Mouse (Mus musculus) hindbrain, embryonic 15.5 days (tissue): Measurements from ENCODE around the gene Tbc1d23. TPM values are rescaled to one million over a fixed set of nuclear protein-coding genes. Genes with fewer than 3 reads are reported as not detected.

Experiments used
- ATAC-seq: fragments of 200-750 bp; cut with Nextera tagmentation; 2 replicates; pipeline ENCODE4 v1.8.0; 2017; ENCODE audit warnings: low read depth, moderate number of reproducible peaks, moderate TSS enrichment; ENCODE audit not compliant: low FRiP score
- H3K27ac ChIP-seq: fragments of 300-500 bp; sonication (generic); replicated peaks from 2 replicates; pipeline ENCODE4 v1.5.1; 2015; ENCODE audit warnings: mild to moderate bottlenecking, inconsistent platforms
- H3K27me3 ChIP-seq: fragments of 300-500 bp; sonication (generic); 2 replicates; pipeline ENCODE4 v1.6.1; 2015; ENCODE audit warnings: control low read depth, inconsistent platforms
- H3K36me3 ChIP-seq: fragments of 300-500 bp; sonication (generic); 2 replicates; pipeline ENCODE4 v1.6.1; 2015; ENCODE audit warnings: control low read depth, inconsistent platforms
- H3K4me1 ChIP-seq: fragments of 300-500 bp; sonication (generic); replicated peaks from 2 replicates; pipeline ENCODE4 v1.6.1; 2015; ENCODE audit warnings: control low read depth, inconsistent platforms
- H3K4me2 ChIP-seq: fragments of 300-500 bp; sonication (generic); 2 replicates; pipeline ENCODE4 v1.6.1; 2015; ENCODE audit warnings: moderate library complexity, mild to moderate bottlenecking, inconsistent platforms
- H3K4me3 ChIP-seq: fragments of 300-500 bp; sonication (generic); 2 replicates; pipeline ENCODE4 v1.5.1; 2015; ENCODE audit warnings: mild to moderate bottlenecking, inconsistent platforms
- H3K9ac ChIP-seq: fragments of 300-500 bp; sonication (generic); 2 replicates; pipeline ENCODE4 v1.6.1; 2015; ENCODE audit warnings: inconsistent platforms
- H3K9me3 ChIP-seq: fragments of 300-500 bp; sonication (generic); 2 replicates; pipeline ENCODE4 v1.6.1; 2016; ENCODE audit warnings: control low read depth, inconsistent platforms
- WGBS: fragments of 180-500 bp; shearing (Covaris S2); methylation state at CpG from one replicate; pipeline ENCODE4 v1.1.7; 2015; 5-methylcytosine and 5-hydroxymethylcytosine counted together
- polyA plus RNA-seq: library from polyadenylated mRNA; unstranded; fragments of >200 nt; fragmentation: Nextera tagmentation; extraction: Ambion mirVana; gene quantifications from 2 replicates; pipeline ENCODE4 v1.2.1, GENCODE M21; 2015

Gene Tbc1d23
- 29.5 and 33.1 TPM in 2 replicates for polyA plus RNA-seq

DNA sequence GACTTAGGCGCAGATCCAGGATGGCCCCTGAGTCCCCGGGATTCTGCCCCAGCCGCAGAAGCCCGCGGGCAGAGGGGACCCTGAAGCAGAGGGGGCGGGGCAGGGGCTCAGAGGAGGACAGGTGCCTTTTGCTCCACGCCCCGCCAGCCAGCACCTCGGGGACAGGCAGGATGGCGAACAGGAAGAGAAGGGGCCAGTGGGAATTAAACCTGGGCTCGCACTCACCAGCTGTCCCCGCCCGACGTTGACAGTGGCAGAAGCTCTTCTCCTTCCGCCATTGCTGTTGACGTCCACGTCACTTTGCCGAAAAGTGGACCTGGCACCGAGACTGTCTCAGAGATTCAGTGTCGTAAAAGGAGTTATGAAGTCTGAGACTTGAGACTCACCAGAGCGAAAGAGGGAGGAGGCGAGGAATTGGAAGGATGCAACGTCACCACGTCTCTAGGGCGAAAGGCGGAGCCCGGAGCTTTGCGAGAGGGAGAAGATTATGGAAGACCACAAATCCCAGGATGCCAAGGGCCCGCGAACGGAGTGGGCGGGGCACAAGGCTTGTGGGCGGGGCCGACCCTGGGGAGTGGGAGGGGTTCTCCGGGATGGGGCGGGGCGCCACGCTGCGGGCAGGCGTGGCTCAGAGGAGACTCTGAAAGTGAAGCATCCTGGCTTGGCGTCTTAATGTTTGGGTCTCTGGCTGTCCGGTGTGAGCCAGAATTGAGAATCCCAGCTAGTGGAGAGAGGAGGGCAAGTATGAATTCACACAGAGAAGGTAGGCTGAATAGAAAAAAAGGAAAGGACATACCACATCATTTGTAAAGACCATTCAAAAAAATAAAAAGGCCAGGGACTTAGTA, at the start of gene Tbc1d23:
Gene Tbc1d23 (minus strand): TSS at position 416 of the 848 bp plus-strand sequence.
- Histone ChIP-seq H3K9ac (peak within 1 kb of the TSS; percentile 75), H3K4me1 (peaks cover 9% of the 10 kb centered on the region), H3K4me2 (peak within 1 kb of the TSS; percentile 75), H3K4me3 (peak within 1 kb of the TSS; percentile 74), H3K9me3 (no peaks in the 10 kb centered on the region), H3K36me3 (no peaks in the 10 kb centered on the region), H3K27ac (peak within 1 kb of the TSS; percentile 85), H3K27me3 (no peaks in the 10 kb centered on the region)
- 1% methylated on average over 42 of the region's 42 CpGs for WGBS
- peak; percentile 100 for ATAC-seq

DNA sequence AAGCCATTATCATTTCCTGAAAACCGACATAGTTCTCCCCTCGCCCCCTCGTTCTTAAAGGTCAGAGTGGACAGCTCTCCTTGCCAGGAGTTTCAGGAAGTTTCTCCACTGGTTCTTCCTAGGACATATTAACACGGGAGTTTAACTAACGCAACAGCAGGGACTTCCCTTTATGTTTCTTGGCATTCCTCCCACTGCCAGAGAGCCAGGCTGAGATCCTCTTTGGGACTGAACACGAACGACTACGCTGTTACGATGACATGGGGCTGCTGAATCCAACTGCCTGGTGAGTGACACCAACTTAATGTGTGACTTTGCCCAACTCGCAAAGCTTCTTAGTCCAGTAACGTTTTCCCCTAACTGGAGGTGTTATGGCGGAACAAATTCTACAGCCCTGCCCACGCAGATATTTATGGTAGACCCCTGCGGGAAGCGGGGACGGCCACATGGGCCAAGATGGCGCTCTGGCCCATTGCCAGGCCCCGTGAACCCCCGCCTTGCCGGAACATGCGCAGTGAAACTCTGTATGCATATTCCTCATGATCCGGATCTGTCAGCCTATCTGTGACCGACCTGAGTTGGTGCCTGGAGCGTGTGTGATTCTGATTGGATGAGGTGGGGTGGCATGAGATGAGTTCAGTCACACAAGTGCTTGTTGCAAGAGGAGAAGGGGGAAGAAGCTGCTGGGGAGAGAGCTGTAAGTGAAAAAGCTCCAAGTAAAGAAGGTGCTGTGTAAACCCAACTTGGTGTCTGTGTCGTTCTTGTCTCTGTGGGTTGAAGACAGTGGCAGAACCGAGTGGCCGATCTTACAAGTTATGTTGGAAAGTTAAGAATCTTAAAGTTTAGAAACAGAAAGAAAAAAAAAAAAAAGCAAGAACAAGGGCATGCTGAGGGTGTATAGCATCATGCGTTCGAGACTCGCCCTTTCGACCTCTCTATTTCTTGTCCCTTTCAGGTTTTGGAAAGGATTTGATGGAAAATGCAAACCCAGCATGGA, 49.2 kb upstream of the Tbc1d23 start:
- 88% methylated on average over 31 of the region's 31 CpGs for WGBS
- no peak overlapping the region for H3K4me3 ChIP-seq

GRCm38 (mm10) chr16:57278976-57279626, 47.8 kb upstream of the Tbc1d23 start:
- 93% methylated on average over 10 of the region's 12 CpGs for WGBS
- no peak overlapping the region for H3K4me2 ChIP-seq
- H3K27me3 ChIP-seq = no peaks in the 10 kb centered on the region
- H3K9ac ChIP-seq = no peak overlapping the region
- H3K4me1 ChIP-seq = no peaks in the 10 kb centered on the region
- no peak overlapping the region for H3K4me3 ChIP-seq
- no peak overlapping the region for H3K27ac ChIP-seq
- no peaks in the 10 kb centered on the region for H3K9me3 ChIP-seq
- H3K36me3 ChIP-seq = no peaks in the 10 kb centered on the region
- no peak for ATAC-seq

More for the DNA sequence above, 49.2 kb upstream of the Tbc1d23 start:
- no peak overlapping the region for H3K4me2 ChIP-seq
- H3K36me3 ChIP-seq = no peaks in the 10 kb centered on the region
- no peaks in the 10 kb centered on the region for H3K9me3 ChIP-seq
- H3K27ac ChIP-seq = no peak overlapping the region
- H3K4me1 ChIP-seq = no peaks in the 10 kb centered on the region
- no peak for ATAC-seq
- H3K9ac ChIP-seq = no peak overlapping the region
- no peaks in the 10 kb centered on the region for H3K27me3 ChIP-seq

- Histone ChIP-seq H3K9me3 (no peaks in the 10 kb centered on the region), H3K27ac (no peak overlapping the region), H3K4me1 (no peaks in the 10 kb centered on the region), H3K36me3 (no peaks in the 10 kb centered on the region), H3K4me3 (no peak overlapping the region), H3K9ac (no peak overlapping the region), H3K27me3 (no peaks in the 10 kb centered on the region), H3K4me2 (no peak overlapping the region)
- ATAC-seq = no peak
- WGBS = 91% methylated on average over 13 of the region's 13 CpGs
Observed at GRCm38 (mm10) chr16:57269751-57270150, 38.4 kb upstream of the Tbc1d23 start.

DNA sequence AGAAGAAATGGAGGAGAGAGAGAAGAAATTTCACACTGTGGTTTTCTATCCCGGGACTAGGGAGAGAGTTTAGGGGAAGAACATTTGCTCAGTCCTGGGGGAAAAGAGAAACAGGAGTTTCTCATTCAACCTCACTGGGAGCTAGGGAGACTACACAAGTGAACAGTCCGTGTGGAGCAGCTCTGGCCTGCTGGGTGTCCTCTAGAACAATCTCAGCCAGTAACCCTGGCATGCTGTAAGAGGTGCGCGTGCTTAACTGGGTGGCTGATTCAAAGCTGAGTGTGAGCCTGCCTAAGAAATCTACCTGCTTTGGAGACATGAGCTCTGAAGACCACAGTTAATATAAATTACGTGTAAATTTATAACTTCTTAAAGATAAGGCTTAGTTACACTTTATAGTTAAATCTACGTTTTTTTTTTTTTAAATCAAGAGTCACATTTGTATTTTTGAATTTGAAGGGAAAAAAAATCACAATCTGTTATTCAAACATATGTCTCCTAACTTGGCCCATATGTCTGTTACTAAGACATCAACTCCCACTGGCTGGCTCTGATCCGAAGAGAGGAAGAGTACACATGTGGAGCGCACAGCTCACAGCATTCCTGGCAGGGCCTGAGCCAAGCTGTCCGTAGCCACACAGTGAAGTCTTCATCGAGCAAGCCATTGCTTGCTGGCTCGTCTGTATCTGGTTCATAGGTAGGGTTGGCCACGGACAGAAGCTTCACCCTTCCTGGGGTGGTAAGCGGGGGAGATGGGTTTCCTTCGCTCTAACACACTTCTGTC, 36.9 kb upstream of the Tbc1d23 start:
- H3K27ac ChIP-seq = no peak overlapping the region
- H3K4me1 ChIP-seq = no peaks in the 10 kb centered on the region
- no peak overlapping the region for H3K9ac ChIP-seq
- H3K27me3 ChIP-seq = no peaks in the 10 kb centered on the region
- no peaks in the 10 kb centered on the region for H3K9me3 ChIP-seq
- 82% methylated on average over 14 of the region's 14 CpGs for WGBS
- H3K36me3 ChIP-seq = no peaks in the 10 kb centered on the region
- no peak overlapping the region for H3K4me2 ChIP-seq
- no peak for ATAC-seq
- H3K4me3 ChIP-seq = no peak overlapping the region

GRCm38 (mm10) chr16:57267068-57267467, 35.8 kb upstream of the Tbc1d23 start:
- Histone ChIP-seq H3K4me1 (no peaks in the 10 kb centered on the region), H3K27me3 (no peaks in the 10 kb centered on the region), H3K9ac (no peak overlapping the region), H3K36me3 (no peaks in the 10 kb centered on the region), H3K4me2 (no peak overlapping the region), H3K27ac (no peak overlapping the region), H3K9me3 (no peaks in the 10 kb centered on the region), H3K4me3 (no peak overlapping the region)
- 13% methylated on average over 1 of the region's 1 CpGs for WGBS
- no peak for ATAC-seq

DNA sequence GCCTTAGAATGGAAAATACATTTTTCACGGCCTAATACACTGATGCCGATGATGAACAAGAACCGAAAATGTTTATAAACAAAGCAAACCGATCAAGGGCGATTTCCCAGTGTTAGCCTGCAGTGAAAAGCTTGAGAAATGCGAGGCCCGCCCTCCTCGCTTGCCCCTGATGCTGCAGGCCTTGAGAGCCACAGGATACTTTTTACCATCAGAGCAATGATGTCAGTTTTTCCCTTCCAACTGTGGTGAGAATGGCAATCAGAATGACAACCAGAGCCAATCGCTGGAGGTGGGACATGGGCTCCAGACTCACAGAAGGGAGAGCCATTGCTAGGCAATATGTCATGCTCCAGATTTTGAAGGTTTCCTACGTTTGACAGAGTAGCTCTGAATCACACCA, 28.8 kb upstream of the Tbc1d23 start:
- Histone ChIP-seq H3K4me1 (no peaks in the 10 kb centered on the region), H3K27me3 (no peaks in the 10 kb centered on the region), H3K36me3 (no peaks in the 10 kb centered on the region), H3K4me3 (no peak overlapping the region), H3K27ac (no peak overlapping the region), H3K9ac (no peak overlapping the region), H3K4me2 (no peak overlapping the region), H3K9me3 (no peaks in the 10 kb centered on the region)
- ATAC-seq = no peak
- WGBS = 86% methylated on average over 10 of the region's 10 CpGs

DNA sequence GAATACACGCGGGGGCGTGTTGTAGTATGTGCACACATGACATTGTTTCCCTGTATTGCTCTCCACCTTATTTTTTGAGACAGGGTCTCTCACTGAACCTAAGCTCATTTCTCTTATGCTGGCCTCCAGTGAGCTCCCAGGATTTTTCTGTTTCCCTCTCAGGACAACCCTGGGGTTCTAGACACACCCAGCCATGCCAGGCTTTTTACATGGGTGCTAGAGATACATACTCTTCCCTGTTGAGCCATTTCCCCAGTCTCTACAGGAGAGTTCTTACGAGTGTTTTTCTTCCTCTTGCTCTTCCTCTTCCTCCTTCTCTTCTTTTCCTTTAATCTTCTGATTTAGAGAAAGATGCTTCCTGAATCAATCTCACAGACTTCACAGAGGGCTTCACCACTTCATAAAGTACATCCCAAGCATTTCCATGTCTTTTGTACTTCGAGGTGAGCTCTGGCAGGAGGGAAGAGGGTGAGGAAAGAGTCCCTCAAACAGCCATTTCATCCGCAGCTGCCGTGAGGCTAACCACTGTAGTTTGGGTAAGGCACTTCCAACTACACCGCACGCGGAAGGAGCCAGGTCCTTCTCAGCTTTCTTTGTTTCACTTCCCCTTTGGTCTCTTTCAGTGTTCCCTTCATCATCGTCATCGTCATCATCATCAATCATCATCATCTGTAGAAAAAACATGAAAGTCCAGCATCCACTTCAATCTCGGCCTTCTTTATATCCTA, 28.2 kb upstream of the Tbc1d23 start:
- no peak for ATAC-seq
- H3K36me3 ChIP-seq = no peaks in the 10 kb centered on the region
- no peaks in the 10 kb centered on the region for H3K9me3 ChIP-seq
- no peak overlapping the region for H3K4me3 ChIP-seq
- H3K4me1 ChIP-seq = no peaks in the 10 kb centered on the region
- no peak overlapping the region for H3K27ac ChIP-seq
- no peaks in the 10 kb centered on the region for H3K27me3 ChIP-seq
- WGBS = 90% methylated on average over 13 of the region's 13 CpGs
- H3K9ac ChIP-seq = no peak overlapping the region
- no peak overlapping the region for H3K4me2 ChIP-seq

DNA sequence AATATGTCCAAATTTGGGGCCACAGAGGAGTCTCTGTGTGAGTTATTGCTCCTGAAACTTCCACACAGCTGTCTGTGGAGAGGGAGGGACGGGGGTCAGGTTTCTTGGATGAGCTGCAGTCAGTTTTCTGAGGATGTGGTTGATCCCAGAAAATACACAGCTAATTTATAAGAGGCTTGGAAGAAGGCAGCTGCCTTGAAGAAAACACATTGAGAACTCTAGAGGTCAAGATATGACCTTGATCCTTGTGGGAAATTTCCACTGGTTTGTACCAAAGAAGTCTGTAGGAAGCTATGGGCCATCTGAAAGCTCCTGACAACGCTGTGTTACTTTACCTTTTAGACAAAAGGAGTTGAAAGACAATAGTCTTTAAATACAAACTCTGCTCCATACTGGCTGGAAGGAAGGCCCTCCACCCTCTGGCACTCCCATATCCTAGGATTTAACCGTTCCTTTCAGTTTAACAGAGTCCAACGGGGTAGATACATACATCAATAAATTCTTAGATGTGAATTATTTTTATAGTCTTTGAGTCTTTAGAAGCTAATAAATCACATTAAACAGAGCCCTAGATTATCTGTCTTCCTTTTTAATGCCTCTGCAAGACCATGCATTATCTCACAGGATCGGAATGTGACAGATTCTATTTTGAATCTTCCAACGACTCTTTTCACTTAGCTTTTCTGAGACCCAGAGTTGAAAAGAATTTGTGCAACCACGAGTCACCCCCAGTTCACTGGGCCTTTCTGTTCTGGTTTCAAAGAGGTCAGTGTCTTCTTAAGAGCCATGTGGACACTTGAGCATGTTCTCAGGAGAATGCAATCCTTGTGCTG, 20.5 kb upstream of the Tbc1d23 start:
- Histone ChIP-seq H3K27ac (no peak overlapping the region), H3K4me3 (no peak overlapping the region), H3K4me1 (no peaks in the 10 kb centered on the region), H3K36me3 (no peaks in the 10 kb centered on the region), H3K9me3 (no peaks in the 10 kb centered on the region), H3K4me2 (no peak overlapping the region), H3K27me3 (no peaks in the 10 kb centered on the region), H3K9ac (no peak overlapping the region)
- WGBS = 48% methylated on average over 7 of the region's 7 CpGs
- no peak for ATAC-seq

GRCm38 (mm10) chr16:57250991-57251390, 19.7 kb upstream of the Tbc1d23 start:
- ATAC-seq = no peak
- H3K27ac ChIP-seq = no peak overlapping the region
- 92% methylated on average over 4 of the region's 4 CpGs for WGBS
- no peak overlapping the region for H3K9ac ChIP-seq
- H3K4me2 ChIP-seq = no peak overlapping the region
- H3K36me3 ChIP-seq = no peaks in the 10 kb centered on the region
- H3K27me3 ChIP-seq = no peaks in the 10 kb centered on the region
- no peaks in the 10 kb centered on the region for H3K4me1 ChIP-seq
- H3K9me3 ChIP-seq = no peaks in the 10 kb centered on the region
- no peak overlapping the region for H3K4me3 ChIP-seq
